Comparison of ENCODE assay signal across 8 mouse cellular contexts in the genomic region with DNA sequence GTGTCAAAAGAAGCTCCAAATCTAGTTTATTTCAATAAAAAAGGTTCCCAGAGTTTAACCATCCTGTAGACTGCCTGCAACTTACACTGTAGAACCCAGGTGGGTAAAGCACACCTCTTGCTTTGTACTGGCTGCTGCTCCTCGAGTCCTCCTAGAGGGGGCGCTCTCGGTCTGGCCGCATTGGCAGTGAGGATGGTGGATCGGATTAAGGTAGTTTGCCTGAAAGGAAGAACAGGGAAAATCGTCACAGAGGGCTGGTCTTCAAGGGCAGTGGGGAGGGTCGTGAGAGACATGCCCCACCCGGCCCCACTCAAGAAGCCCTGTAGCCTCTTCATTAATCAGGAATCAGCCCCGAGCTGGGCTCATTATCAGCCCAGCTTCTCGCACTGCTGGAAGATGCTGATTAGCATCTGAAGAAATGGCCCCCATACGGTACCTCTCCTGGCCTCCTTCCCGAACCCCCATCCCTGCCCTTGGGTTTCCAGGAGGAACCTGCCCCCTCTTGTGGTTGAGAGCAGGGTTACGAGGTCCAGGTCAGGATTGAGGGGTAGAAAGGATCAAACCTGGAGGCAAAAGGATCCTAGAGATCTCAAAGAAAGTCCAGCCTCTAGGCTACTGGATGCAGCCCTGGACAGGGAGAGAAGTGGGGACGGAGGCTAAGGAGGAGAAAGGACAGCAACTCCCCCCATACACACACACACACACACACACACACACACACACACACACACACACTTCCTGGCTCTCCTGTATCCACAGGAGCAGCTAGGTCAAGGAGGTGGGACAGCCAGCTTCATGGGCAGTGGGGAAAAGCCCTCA. TPM values are rescaled to one million over a fixed set of nuclear protein-coding genes. Genes with fewer than 3 reads are reported as not detected.
DNase-seq lines count a peak whose midpoint lies in the region; ATAC-seq and TF ChIP-seq lines count a peak whose summit lies in the region.

No protein-coding gene starts in this region.

- in situ Hi-C loops in ES-E14 (cut with MboI; ENCODE audit: low sequenced_read_pairs in 2 of 2, unreplicated experiment in 2 of 2), result no loop called here

- no peaks in the 10 kb centered on the region for H3K36me3 ChIP-seq in heart, embryonic 13.5 days
- H3K36me3 ChIP-seq in ES-E14 (ENCODE audit: control insufficient read depth, insufficient read depth, low read length, poor library complexity, severe bottlenecking), result no peaks in the 10 kb centered on the region
- no peaks in the 10 kb centered on the region for H3K36me3 ChIP-seq in forebrain, embryonic 12.5 days (replicated peaks)
- H3K36me3 ChIP-seq in midbrain, embryonic 13.5 days, result no peaks in the 10 kb centered on the region

- no peak for DNase-seq in heart, postnatal 4 days
- peak; percentile 71 for DNase-seq in ES-E14 (ENCODE audit: low read depth, low spot score)
- no peak for DNase-seq in right cerebral cortex, adult 2 months (ENCODE audit: low spot score in 2 of 2)
- DNase-seq in left cerebral cortex, adult 11 months (ENCODE audit: low spot score), result no peak
- DNase-seq in heart, adult 11 months, result no peak

- no peak for ATAC-seq in heart, embryonic 13.5 days (ENCODE audit: extremely low read depth, insufficient number of reproducible peaks, low FRiP score, low TSS enrichment)
- ATAC-seq in forebrain, embryonic 12.5 days (ENCODE audit: low FRiP score), result 0 out of 2 replicates have a peak, but pooled peaks have one; percentile 1
- 0 out of 2 replicates have a peak, but pooled peaks have one; percentile 16 for ATAC-seq in midbrain, embryonic 13.5 days

- peak overlapping the region; percentile 73; the same call in 1 of the 2 replicates for H3K4me2 ChIP-seq in heart, embryonic 13.5 days
- H3K4me2 ChIP-seq in forebrain, embryonic 12.5 days, result peak overlapping the region; percentile 58; the same call in 1 of the 2 replicates
- peak overlapping the region; percentile 73 for H3K4me2 ChIP-seq in midbrain, embryonic 13.5 days (replicated peaks)

- H3K27ac ChIP-seq in heart, embryonic 13.5 days (replicated peaks), result no peak overlapping the region
- H3K27ac ChIP-seq in ES-E14 (ENCODE audit: insufficient read depth, low read depth, low read length, poor library complexity, severe bottlenecking), result no peak overlapping the region
- H3K27ac ChIP-seq in forebrain, embryonic 12.5 days, result peak overlapping the region; percentile 21
- peak overlapping the region; percentile 89 for H3K27ac ChIP-seq in midbrain, embryonic 13.5 days

- H3K27me3 ChIP-seq in heart, embryonic 13.5 days (replicated peaks), result peaks cover 86% of the 10 kb centered on the region
- H3K27me3 ChIP-seq in forebrain, embryonic 12.5 days, result peaks cover 80% of the 10 kb centered on the region
- peaks cover 36% of the 10 kb centered on the region for H3K27me3 ChIP-seq in midbrain, embryonic 13.5 days

- no peaks in the 10 kb centered on the region for H3K9me3 ChIP-seq in heart, embryonic 13.5 days
- H3K9me3 ChIP-seq in ES-E14 (ENCODE audit: control insufficient read depth, insufficient read depth, low read depth, low read length), result no peaks in the 10 kb centered on the region
- no peaks in the 10 kb centered on the region for H3K9me3 ChIP-seq in forebrain, embryonic 12.5 days
- no peaks in the 10 kb centered on the region for H3K9me3 ChIP-seq in midbrain, embryonic 13.5 days

- no peak overlapping the region for H3K9ac ChIP-seq in heart, embryonic 13.5 days
- H3K9ac ChIP-seq in ES-E14 (ENCODE audit: insufficient read depth, low read depth, low read length, poor library complexity, severe bottlenecking), result no peak overlapping the region
- H3K9ac ChIP-seq in forebrain, embryonic 12.5 days, result no peak overlapping the region
- H3K9ac ChIP-seq in midbrain, embryonic 13.5 days (replicated peaks), result peak overlapping the region; percentile 41; the same call in 1 of the 2 replicates

- H3K4me1 ChIP-seq in heart, embryonic 13.5 days, result peaks cover 29% of the 10 kb centered on the region
- 0 out of 4 replicates have a peak, but pooled peaks cover 0 to 2% of the 10 kb centered on the region in 2 experiments for H3K4me1 ChIP-seq in ES-E14 (ENCODE audit: control insufficient read depth in 2 of 2, insufficient read depth in 2 of 2, low read length in 2 of 2, poor library complexity in 1 of 2)
- peaks cover 65% of the 10 kb centered on the region for H3K4me1 ChIP-seq in forebrain, embryonic 12.5 days
- peaks cover 74% of the 10 kb centered on the region for H3K4me1 ChIP-seq in midbrain, embryonic 13.5 days (replicated peaks)

- H3K4me3 ChIP-seq in heart, embryonic 13.5 days, result no peak overlapping the region
- H3K4me3 ChIP-seq in ES-E14 (ENCODE audit: insufficient read depth in 1 of 2, low read depth in 1 of 2, low read length in 2 of 2, poor library complexity in 1 of 2, severe bottlenecking in 1 of 2), result no peak overlapping the region
- no peak overlapping the region for H3K4me3 ChIP-seq in forebrain, embryonic 12.5 days (replicated peaks)
- H3K4me3 ChIP-seq in midbrain, embryonic 13.5 days (replicated peaks), result peak overlapping the region; percentile 34; the same call in 1 of the 2 replicates

- 15% methylated on average over 13 of the region's 14 CpGs for WGBS in heart, embryonic 13.5 days
- 7% methylated on average over 14 of the region's 14 CpGs for WGBS in forebrain, embryonic 12.5 days
- 4% methylated on average over 13 of the region's 14 CpGs for WGBS in midbrain, embryonic 13.5 days

TF ChIP-seq in ES-E14, 5 proteins besides CTCF, POLR2A, EP300 and RAD21:
- TF ChIP-seq ZNF384 (IDR thresholded peaks at IDR 0.05; ENCODE audit: low read depth, low read length) (no peak), HCFC1 (IDR thresholded peaks at IDR 0.05; ENCODE audit: borderline replicate concordance, insufficient read depth, low read length) (no peak), ZC3H11A (IDR thresholded peaks at IDR 0.05; ENCODE audit: borderline replicate concordance, low read depth, low read length) (no peak), MAFK (IDR thresholded peaks at IDR 0.05; ENCODE audit: insufficient read depth, low read depth, low read length) (no peak), CHD2 (IDR thresholded peaks at IDR 0.05; ENCODE audit: low read depth, low read length) (no peak)

RNA-seq across cellular contexts. Expression of a gene that starts 6.7 kb away (rescaled TPM):
- polyA plus RNA-seq in heart, embryonic 13.5 days (2015; fragmentation: Nextera tagmentation; extraction: Ambion mirVana), result 0.28 and 0.31 TPM in 2 replicates
- total RNA-seq in heart, postnatal 4 days (2021), result not detected
- not detected in 2 replicates for total RNA-seq in ES-E14 (2012; rRNA removed)
- polyA plus RNA-seq in forebrain, embryonic 12.5 days (2016; fragmentation: Nextera tagmentation; extraction: Ambion mirVana), result 6.4 and 8.2 TPM in 2 replicates
- 57.3 and 81.6 TPM in 2 replicates for polyA plus RNA-seq in midbrain, embryonic 13.5 days (2015; fragmentation: Nextera tagmentation; extraction: Ambion mirVana)

RNA-seq across cellular contexts. Expression of a gene that starts 21.2 kb away (rescaled TPM):
- polyA plus RNA-seq in heart, embryonic 13.5 days (2015; fragmentation: Nextera tagmentation; extraction: Ambion mirVana), result 70.7 and 73.7 TPM in 2 replicates
- total RNA-seq in heart, postnatal 4 days (2021), result 10 to 100 TPM; 41.1 to 41.4 TPM
- 40.2 and 51.6 TPM in 2 replicates for total RNA-seq in ES-E14 (2012; rRNA removed)
- 54.8 and 55.8 TPM in 2 replicates for polyA plus RNA-seq in forebrain, embryonic 12.5 days (2016; fragmentation: Nextera tagmentation; extraction: Ambion mirVana)
- polyA plus RNA-seq in midbrain, embryonic 13.5 days (2015; fragmentation: Nextera tagmentation; extraction: Ambion mirVana), result 78.4 and 88.8 TPM in 2 replicates

RNA-seq across cellular contexts. Expression of a gene that starts 22.2 kb away (rescaled TPM):
- polyA plus RNA-seq in heart, embryonic 13.5 days (2015; fragmentation: Nextera tagmentation; extraction: Ambion mirVana), result 26.0 and 28.6 TPM in 2 replicates
- 10 to 100 TPM; 38.0 to 38.7 TPM for total RNA-seq in heart, postnatal 4 days (2021)
- 43.5 and 80.3 TPM in 2 replicates for total RNA-seq in ES-E14 (2012; rRNA removed)
- 21.6 and 25.8 TPM in 2 replicates for polyA plus RNA-seq in forebrain, embryonic 12.5 days (2016; fragmentation: Nextera tagmentation; extraction: Ambion mirVana)
- polyA plus RNA-seq in midbrain, embryonic 13.5 days (2015; fragmentation: Nextera tagmentation; extraction: Ambion mirVana), result 25.1 and 28.7 TPM in 2 replicates

RNA-seq across cellular contexts. Expression of a gene that starts 22.4 kb away (rescaled TPM):
- polyA plus RNA-seq in heart, embryonic 13.5 days (2015; fragmentation: Nextera tagmentation; extraction: Ambion mirVana), result 0.43 and 0.49 TPM in 2 replicates
- 1 to 10 TPM in 1 of 2 experiments, under 1 TPM in 1; 0.55 to 1.1 TPM for total RNA-seq in heart, postnatal 4 days (2021)
- total RNA-seq in ES-E14 (2012; rRNA removed), result 1.6 TPM in 2 replicates
- 20.8 and 24.1 TPM in 2 replicates for polyA plus RNA-seq in forebrain, embryonic 12.5 days (2016; fragmentation: Nextera tagmentation; extraction: Ambion mirVana)
- polyA plus RNA-seq in midbrain, embryonic 13.5 days (2015; fragmentation: Nextera tagmentation; extraction: Ambion mirVana), result 46.1 and 47.3 TPM in 2 replicates

RNA-seq across cellular contexts. Expression of a gene that starts 49.3 kb away (rescaled TPM):
- polyA plus RNA-seq in heart, embryonic 13.5 days (2015; fragmentation: Nextera tagmentation; extraction: Ambion mirVana), result 91.0 and 93.0 TPM in 2 replicates
- 100 to 1,000 TPM; 196 to 210 TPM for total RNA-seq in heart, postnatal 4 days (2021)
- total RNA-seq in ES-E14 (2012; rRNA removed), result 45.0 and 52.2 TPM in 2 replicates
- polyA plus RNA-seq in forebrain, embryonic 12.5 days (2016; fragmentation: Nextera tagmentation; extraction: Ambion mirVana), result 31.8 and 36.8 TPM in 2 replicates
- polyA plus RNA-seq in midbrain, embryonic 13.5 days (2015; fragmentation: Nextera tagmentation; extraction: Ambion mirVana), result 18.6 and 25.7 TPM in 2 replicates

Comparison
In these comparisons a context has a peak if more than half of its experiments do, and no peak if none do; other contexts are left out.
1. H3K27ac ChIP-seq: peak in forebrain, embryonic 12.5 days (single experiment) and midbrain, embryonic 13.5 days (single experiment); none in heart, embryonic 13.5 days (single experiment) and ES-E14 (single experiment).
2. Peak in every context shown above with its lines, with median percentiles within 50 percentile points of each other: H3K4me2 ChIP-seq.